Mouse (Mus musculus) MEL (cell line): ENCODE results near the gene Grhl3. TPM values are rescaled to one million over a fixed set of nuclear protein-coding genes. Genes with fewer than 3 reads are reported as not detected.
A peak's percentile ranks its signal among the peaks of the same experiment; 100 is the strongest.

ENCODE experiments used
- DNase-seq: peaks from one replicate; pipeline ENCODE4 v3.0.0; 2011; ENCODE audit warnings: low read depth, low spot score
- H3K27ac ChIP-seq: 2 replicates; pipeline ENCODE4 v1.5.1; 2012; ENCODE audit warnings: low read depth, mild to moderate bottlenecking, control low read depth, low read length, moderate library complexity; ENCODE audit not compliant: control insufficient read depth
- H3K27me3 ChIP-seq, 2 experiments: fragments of 150-350 bp in 1 of 2; sonication (generic) in 1 of 2; 2 replicates each; pipeline ENCODE4 v1.6.1; 2012; ENCODE audit warnings: low read length in 2 of 2, mild to moderate bottlenecking in 2 of 2, improper control_type of control experiment in 1 of 2, moderate library complexity in 1 of 2; ENCODE audit not compliant: insufficient read depth in 2 of 2, control insufficient read depth in 1 of 2
- H3K36me3 ChIP-seq, 2 experiments: 2 replicates each; pipeline ENCODE4 v1.6.1; 2012 to 2014; ENCODE audit warnings: low read length in 2 of 2, improper control_type of control experiment in 1 of 2, inconsistent platforms in 1 of 2, mild to moderate bottlenecking in 1 of 2; ENCODE audit not compliant: insufficient read depth in 2 of 2, control insufficient read depth in 1 of 2
- H3K4me1 ChIP-seq, 2 experiments: fragments of 150-350 bp in 1 of 2; sonication (generic) in 1 of 2; 2 replicates each; pipeline ENCODE4 v1.6.1; 2012; ENCODE audit warnings: low read length in 2 of 2, improper control_type of control experiment in 1 of 2, mild to moderate bottlenecking in 1 of 2; ENCODE audit not compliant: insufficient read depth in 2 of 2, control insufficient read depth in 1 of 2
- H3K4me3 ChIP-seq, 2 experiments: fragments of 150-350 bp in 1 of 2; sonication (generic) in 1 of 2; 2 replicates each; pipeline ENCODE4 v1.5.1; 2012; ENCODE audit warnings: low read depth in 2 of 2, low read length in 2 of 2, mild to moderate bottlenecking in 2 of 2, moderate library complexity in 2 of 2, control low read depth in 1 of 2, improper control_type of control experiment in 1 of 2; ENCODE audit not compliant: control insufficient read depth in 1 of 2, insufficient read depth in 1 of 2
- H3K79me2 ChIP-seq: 2 replicates; pipeline ENCODE4 v1.6.1; 2012; ENCODE audit warnings: mild to moderate bottlenecking, low read length, moderate library complexity; ENCODE audit not compliant: control insufficient read depth, poor library complexity, insufficient read depth
- H3K9ac ChIP-seq: 2 replicates; pipeline ENCODE4 v1.6.1; 2012; ENCODE audit warnings: low read depth, mild to moderate bottlenecking, control low read depth, low read length, moderate library complexity; ENCODE audit not compliant: control insufficient read depth, poor library complexity, severe bottlenecking
- H3K9me3 ChIP-seq: fragments of 150-350 bp; sonication (generic); replicated peaks from 2 replicates; pipeline ENCODE4 v1.6.1; 2012; ENCODE audit warnings: mild to moderate bottlenecking, low read length, improper control_type of control experiment, moderate library complexity; ENCODE audit not compliant: insufficient read depth
- CHD1 ChIP-seq: IDR thresholded peaks from 2 replicates; pipeline ENCODE4 v1.6.1; 2012; ENCODE audit warnings: low read depth, mild to moderate bottlenecking, inconsistent platforms, low read length, improper control_type of control experiment
- CHD2 ChIP-seq: IDR thresholded peaks from 2 replicates; pipeline ENCODE4 v1.6.1; 2011; ENCODE audit warnings: low read length, improper control_type of control experiment
- CTCF ChIP-seq, 3 experiments: IDR thresholded peaks in 2 of 3; conservative IDR thresholded peaks in 1 of 3; 2 replicates each; pipeline ENCODE4 v1.5.1; 2011 to 2012; ENCODE audit warnings: low read length in 3 of 3, low read depth in 2 of 3, mild to moderate bottlenecking in 2 of 3, improper control_type of control experiment in 1 of 3, inconsistent platforms in 1 of 3, mixed read lengths in 1 of 3, moderate library complexity in 1 of 3; ENCODE audit not compliant: control insufficient read depth in 1 of 3, insufficient read depth in 1 of 3, poor library complexity in 1 of 3, severe bottlenecking in 1 of 3
- ELF1 ChIP-seq: IDR thresholded peaks from 2 replicates; pipeline ENCODE4 v1.6.1; 2014; ENCODE audit warnings: low read depth, mild to moderate bottlenecking, inconsistent platforms, low read length, improper control_type of control experiment, moderate library complexity
- EP300 ChIP-seq, 2 experiments: IDR thresholded peaks; 2 replicates each; pipeline ENCODE4 v1.6.1; 2011; ENCODE audit warnings: improper control_type of control experiment in 2 of 2, low read length in 2 of 2, low read depth in 1 of 2, mild to moderate bottlenecking in 1 of 2
- ETS1 ChIP-seq: IDR thresholded peaks from 2 replicates; pipeline ENCODE4 v1.6.1; 2012; ENCODE audit warnings: low read depth, mild to moderate bottlenecking, inconsistent platforms, low read length, improper control_type of control experiment, moderate library complexity
- GABPA ChIP-seq: IDR thresholded peaks from 2 replicates; pipeline ENCODE4 v1.6.1; 2012; ENCODE audit warnings: low read depth, mild to moderate bottlenecking, inconsistent platforms, low read length, improper control_type of control experiment, moderate library complexity
- HCFC1 ChIP-seq: IDR thresholded peaks from 2 replicates; pipeline ENCODE4 v1.6.1; 2012; ENCODE audit warnings: low read depth, mild to moderate bottlenecking, inconsistent platforms, low read length, improper control_type of control experiment, moderate library complexity
- JUND ChIP-seq: IDR thresholded peaks from 2 replicates; pipeline ENCODE4 v1.6.1; 2011; ENCODE audit warnings: low read depth, mild to moderate bottlenecking, improper control_type of control experiment, low read length
- MEF2A ChIP-seq: IDR thresholded peaks from 2 replicates; pipeline ENCODE4 v1.6.1; 2014; ENCODE audit warnings: low read depth, mild to moderate bottlenecking, inconsistent platforms, low read length, improper control_type of control experiment; ENCODE audit not compliant: poor library complexity, insufficient replicate concordance, severe bottlenecking; ENCODE audit errors: extremely low read depth
- MYB ChIP-seq: IDR thresholded peaks from 2 replicates; pipeline ENCODE4 v1.6.1; 2011; ENCODE audit warnings: mild to moderate bottlenecking, low read depth, low read length, improper control_type of control experiment
- MYC ChIP-seq: IDR thresholded peaks from 2 replicates; pipeline ENCODE4 v1.6.1; 2011; ENCODE audit warnings: low read depth, mild to moderate bottlenecking, low read length, improper control_type of control experiment, moderate library complexity
- POLR2AphosphoS2 ChIP-seq: IDR thresholded peaks from 2 replicates; pipeline ENCODE4 v1.6.1; 2011; ENCODE audit warnings: low read length, improper control_type of control experiment
- RAD21 ChIP-seq: IDR thresholded peaks from 2 replicates; pipeline ENCODE4 v1.6.1; 2011; ENCODE audit warnings: mild to moderate bottlenecking, low read depth, low read length, improper control_type of control experiment
- RCOR1 ChIP-seq: IDR thresholded peaks from 2 replicates; pipeline ENCODE4 v1.6.1; 2012; ENCODE audit warnings: low read depth, mild to moderate bottlenecking, inconsistent platforms, low read length, improper control_type of control experiment
- SMC3 ChIP-seq: IDR thresholded peaks from 2 replicates; pipeline ENCODE4 v1.6.1; 2011; ENCODE audit warnings: low read depth, low read length, improper control_type of control experiment
- TAL1 ChIP-seq: IDR thresholded peaks from 2 replicates; pipeline ENCODE4 v1.6.1; 2012; ENCODE audit warnings: mild to moderate bottlenecking, inconsistent platforms, low read length, moderate library complexity, mixed read lengths
- TCF12 ChIP-seq: IDR thresholded peaks from 2 replicates; pipeline ENCODE4 v1.6.1; 2014; ENCODE audit warnings: low read depth, mild to moderate bottlenecking, inconsistent platforms, low read length, improper control_type of control experiment, moderate library complexity
- USF1 ChIP-seq: IDR thresholded peaks from 2 replicates; pipeline ENCODE4 v1.6.1; 2014; ENCODE audit warnings: low read depth, mild to moderate bottlenecking, inconsistent platforms, low read length, improper control_type of control experiment, moderate library complexity
- polyA plus RNA-seq, 2 experiments: library from polyadenylated mRNA; stranded (reverse) in 1 of 2; unstranded in 1 of 2; fragments of >175 nt in 1 of 2; fragments of >200 nt in 1 of 2; gene quantifications; 2 replicates each; pipeline versions ENCODE4 v1.2.1 to v1.2.4; 2012; ENCODE audit warnings: low replicate concordance in 2 of 2, low read depth in 1 of 2; ENCODE audit not compliant: insufficient read length in 2 of 2, insufficient read depth in 1 of 2, missing spikeins in 1 of 2
- total RNA-seq: library from RNA; depleted of rRNA; stranded (reverse); fragments of 300-350 nt; gene quantifications from 2 replicates; pipeline ENCODE4 v1.2.3, GENCODE M21; 2012

The Grhl3 gene
- total and polyA plus RNA-seq, 3 experiments: not detected

DNA sequence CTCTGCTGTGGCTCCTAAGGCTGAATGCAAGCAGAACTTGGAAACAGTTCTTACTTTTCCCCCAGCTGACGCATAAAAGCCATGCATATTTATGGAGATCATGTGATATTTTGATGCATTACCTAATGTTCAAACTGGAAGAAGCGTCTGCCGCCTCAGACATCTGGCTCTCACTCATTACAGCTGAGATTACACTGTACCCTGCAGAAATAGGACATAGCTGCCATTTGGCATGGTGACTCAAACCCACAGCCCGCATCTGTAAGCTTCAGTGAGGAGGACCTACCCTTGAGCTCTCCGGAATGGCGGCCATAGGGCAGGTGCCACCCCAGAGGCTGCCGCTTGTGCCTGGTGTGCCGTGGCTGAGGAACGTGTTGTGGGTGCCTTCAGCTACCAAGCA is 42.2 kb downstream of the Grhl3 start:
- Histone ChIP-seq H3K36me3 (no peaks in the 10 kb centered on the region), H3K9me3 (no peaks in the 10 kb centered on the region), H3K27me3 (peaks cover 0 to 1% of the 10 kb centered on the region in 2 experiments; a peak in 1 of 4 replicates), H3K9ac (no peak overlapping the region), H3K79me2 (no peaks in the 10 kb centered on the region), H3K27ac (no peak overlapping the region), H3K4me1 (no peaks in the 10 kb centered on the region), H3K4me3 (no peak overlapping the region)
- no peak for DNase-seq
- TF ChIP-seq GABPA (no peak), ELF1 (no peak)

DNA sequence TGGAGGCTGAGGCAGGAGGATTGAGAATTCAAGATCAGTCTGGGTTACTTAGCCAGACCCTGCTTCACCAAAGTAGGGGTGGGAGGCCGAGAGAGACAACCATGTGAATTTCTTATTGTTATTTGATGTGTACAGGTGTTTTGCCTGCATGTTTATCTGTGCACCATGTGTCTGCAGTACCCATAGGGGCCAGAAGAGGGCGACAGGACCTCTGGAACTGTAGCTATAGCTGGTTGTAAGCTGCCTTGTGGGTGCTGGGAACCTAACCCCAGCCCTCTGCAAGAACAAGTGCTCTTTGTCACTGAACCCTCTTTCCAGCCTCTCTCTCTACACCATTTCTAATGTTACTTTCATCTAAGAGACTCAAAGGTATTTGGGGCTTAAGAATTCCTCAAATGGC is 43.2 kb downstream of the Grhl3 start:
- Histone ChIP-seq H3K4me3 (no peak overlapping the region), H3K79me2 (no peaks in the 10 kb centered on the region), H3K9me3 (no peaks in the 10 kb centered on the region), H3K27ac (no peak overlapping the region), H3K9ac (no peak overlapping the region), H3K36me3 (no peaks in the 10 kb centered on the region), H3K27me3 (peaks cover 0 to 1% of the 10 kb centered on the region in 2 experiments; a peak in 1 of 4 replicates), H3K4me1 (no peaks in the 10 kb centered on the region)
- DNase-seq: peak; percentile 22
- TF ChIP-seq TAL1: no peak
- no peak for TF ChIP-seq POLR2AphosphoS2
- TF ChIP-seq SMC3: peak; percentile 42
- peak; percentile 33 for TF ChIP-seq RAD21
- no peak for TF ChIP-seq MYC
- peak; percentile 39 to 43 (median 42); a peak in 5 of 6 replicates for TF ChIP-seq CTCF (IDR thresholded peaks at IDR 0.05 in 2 of 3, conservative IDR thresholded peaks at IDR 0.05 in 1 of 3; ENCODE audit: control insufficient read depth in 1 of 3, insufficient read depth in 1 of 3, low read depth in 2 of 3, low read length in 3 of 3, poor library complexity in 1 of 3, severe bottlenecking in 1 of 3)
- no peak for TF ChIP-seq CHD2

DNA sequence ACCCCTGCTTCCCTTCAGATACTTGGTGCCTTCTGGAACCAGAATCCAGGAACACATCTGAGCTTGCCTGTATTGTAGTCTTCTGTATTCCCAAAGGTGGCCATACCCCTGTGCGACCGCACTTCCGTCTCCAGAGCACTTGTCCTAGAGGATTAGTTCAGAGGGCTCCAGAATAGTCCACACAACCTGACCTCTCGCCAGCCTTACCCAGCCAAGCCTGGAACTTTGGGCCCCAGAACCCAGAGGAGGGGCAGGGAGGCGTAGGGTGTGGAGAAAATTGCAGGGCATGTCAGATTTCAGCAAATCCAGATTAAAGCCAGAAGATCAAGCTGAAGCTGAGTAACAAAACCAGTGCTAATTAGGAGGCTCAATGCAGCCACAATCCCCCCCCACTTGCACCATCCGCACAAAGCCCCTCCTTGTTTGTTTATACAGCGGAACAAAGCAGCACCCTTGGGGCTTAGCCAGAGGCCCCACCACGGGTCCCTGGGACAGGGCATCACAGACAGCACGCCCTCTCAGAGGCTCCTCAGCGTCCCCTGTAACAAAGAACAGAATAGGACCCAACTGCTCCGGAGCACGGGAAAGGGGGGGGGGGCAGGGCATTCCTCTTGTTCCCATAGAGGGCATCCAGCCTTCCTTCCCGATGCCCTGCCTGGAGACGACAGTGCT is 47.3 kb downstream of the Grhl3 start:
- Histone ChIP-seq H3K27me3 (peaks cover 4% of the 10 kb centered on the region in 2 experiments; a peak in 2 of 4 replicates), H3K4me1 (no peaks in the 10 kb centered on the region), H3K9me3 (no peaks in the 10 kb centered on the region)

More for the DNA sequence above, 47.3 kb downstream of the Grhl3 start:
- Histone ChIP-seq H3K36me3 (no peaks in the 10 kb centered on the region), H3K9ac (no peak overlapping the region), H3K79me2 (no peaks in the 10 kb centered on the region), H3K4me3 (no peak overlapping the region), H3K27ac (no peak overlapping the region)
- TF ChIP-seq TAL1 (no peak), CTCF (IDR thresholded peaks at IDR 0.05 in 2 of 3, conservative IDR thresholded peaks at IDR 0.05 in 1 of 3; ENCODE audit: control insufficient read depth in 1 of 3, insufficient read depth in 1 of 3, low read depth in 2 of 3, low read length in 3 of 3, poor library complexity in 1 of 3, severe bottlenecking in 1 of 3) (no peak), TCF12 (no peak), ETS1 (no peak), JUND (no peak), HCFC1 (no peak), MYB (no peak), MEF2A (no peak), EP300 (IDR thresholded peaks at IDR 0.05; ENCODE audit: low read depth in 1 of 2, low read length in 2 of 2) (no peak), RCOR1 (no peak), GABPA (no peak), USF1 (no peak), CHD1 (no peak)
- no peak for DNase-seq
